Mouse (Mus musculus): Measurements from ENCODE around the gene Aatk.
A peak's percentile ranks its signal among the peaks of the same experiment; 100 is the strongest.

The Aatk gene

GRCm38 (mm10) chr11:120021367-120021766 is 25.6 kb downstream of the Aatk start:
- no peak for DNase-seq

- DNase-seq = no peak
These were observed 27.2 kb downstream of the Aatk start for GRCm38 (mm10) chr11:120019542-120020440.

GRCm38 (mm10) chr11:120017011-120017410 is 30.0 kb downstream of the Aatk start:
- no peak for DNase-seq

- no peak for DNase-seq
These were observed 32.2 kb downstream of the Aatk start for GRCm38 (mm10) chr11:120014758-120015157.

- peak; percentile 85 for DNase-seq
These were observed 33.7 kb downstream of the Aatk start for GRCm38 (mm10) chr11:120013174-120013711.

GRCm38 (mm10) chr11:120012702-120013101 is 34.3 kb downstream of the Aatk start:
- no peak for DNase-seq

- no peak for DNase-seq
These were observed 35.0 kb downstream of the Aatk start for GRCm38 (mm10) chr11:120011761-120012560.

- no peak for DNase-seq
These were observed 35.7 kb downstream of the Aatk start for GRCm38 (mm10) chr11:120011114-120011760.

- no peak for DNase-seq
These were observed 37.0 kb downstream of the Aatk start for GRCm38 (mm10) chr11:120009937-120010336.

GRCm38 (mm10) chr11:120008956-120009355 is 38.0 kb downstream of the Aatk start:
- peak; percentile 51 for DNase-seq

- DNase-seq = no peak
These were observed 38.5 kb downstream of the Aatk start for GRCm38 (mm10) chr11:120008501-120008900.

GRCm38 (mm10) chr11:120007496-120008080 is 39.4 kb downstream of the Aatk start:
- peak; percentile 90 for DNase-seq

- no peak for DNase-seq
These were observed 41.3 kb downstream of the Aatk start for GRCm38 (mm10) chr11:120005434-120006317.

- DNase-seq = no peak
These were observed 44.2 kb downstream of the Aatk start for GRCm38 (mm10) chr11:120002634-120003220.

GRCm38 (mm10) chr11:120002041-120002440 is 44.9 kb downstream of the Aatk start:
- no peak for DNase-seq

GRCm38 (mm10) chr11:119997351-119997750 is 49.6 kb downstream of the Aatk start:
- DNase-seq = no peak

GRCm38 (mm10) chr11:119991338-119991678 is 55.7 kb downstream of the Aatk start:
- peak; percentile 84 for DNase-seq

- DNase-seq = peak; percentile 41
These were observed 56.2 kb downstream of the Aatk start for GRCm38 (mm10) chr11:119990658-119991337.

- no peak for DNase-seq
These were observed 57.8 kb downstream of the Aatk start for GRCm38 (mm10) chr11:119989115-119989564.

GRCm38 (mm10) chr11:119988391-119988790 is 58.6 kb downstream of the Aatk start:
- peak; percentile 92 for DNase-seq

Measured in kidney, adult 9 months (tissue).